Mouse (Mus musculus): ENCODE data around the gene Pttg1. TPM values are rescaled to one million over a fixed set of nuclear protein-coding genes. Genes with fewer than 3 reads are reported as not detected.

Pttg1 gene
- polyA plus RNA-seq, 1 experiment: 40.7 TPM

GRCm38 (mm10) chr11:43383581-43383980 lies 42.5 kb downstream of the Pttg1 start:
- TF ChIP-seq CTCF (IDR thresholded peaks at IDR 0.05; ENCODE audit: borderline replicate concordance, insufficient read depth, low read length) (no peak), POLR2A (IDR thresholded peaks at IDR 0.05; ENCODE audit: low read depth, low read length) (no peak)
- Histone ChIP-seq H3K4me3 (ENCODE audit: insufficient read depth, low read length) (no peak overlapping the region), H3K4me1 (ENCODE audit: control insufficient read depth, insufficient read depth, low read length) (no peaks in the 10 kb centered on the region), H3K27ac (ENCODE audit: insufficient read depth, low read length) (no peak overlapping the region)

GRCm38 (mm10) chr11:43380901-43381300 lies 45.1 kb downstream of the Pttg1 start:
- no peak for TF ChIP-seq CTCF (IDR thresholded peaks at IDR 0.05; ENCODE audit: borderline replicate concordance, insufficient read depth, low read length)
- TF ChIP-seq POLR2A (IDR thresholded peaks at IDR 0.05; ENCODE audit: low read depth, low read length): no peak
- H3K4me1 ChIP-seq (ENCODE audit: control insufficient read depth, insufficient read depth, low read length): no peaks in the 10 kb centered on the region
- no peak overlapping the region for H3K4me3 ChIP-seq (ENCODE audit: insufficient read depth, low read length)
- H3K27ac ChIP-seq (ENCODE audit: insufficient read depth, low read length): no peak overlapping the region

GRCm38 (mm10) chr11:43379911-43380485 lies 46.1 kb downstream of the Pttg1 start:
- H3K4me3 ChIP-seq (ENCODE audit: insufficient read depth, low read length): no peak overlapping the region
- H3K4me1 ChIP-seq (ENCODE audit: control insufficient read depth, insufficient read depth, low read length): no peaks in the 10 kb centered on the region
- no peak overlapping the region for H3K27ac ChIP-seq (ENCODE audit: insufficient read depth, low read length)
- TF ChIP-seq POLR2A (IDR thresholded peaks at IDR 0.05; ENCODE audit: low read depth, low read length): no peak
- no peak for TF ChIP-seq CTCF (IDR thresholded peaks at IDR 0.05; ENCODE audit: borderline replicate concordance, insufficient read depth, low read length)

GRCm38 (mm10) chr11:43379488-43379887 lies 46.6 kb downstream of the Pttg1 start:
- Histone ChIP-seq H3K4me1 (ENCODE audit: control insufficient read depth, insufficient read depth, low read length) (no peaks in the 10 kb centered on the region), H3K4me3 (ENCODE audit: insufficient read depth, low read length) (no peak overlapping the region), H3K27ac (ENCODE audit: insufficient read depth, low read length) (no peak overlapping the region)
- TF ChIP-seq POLR2A (IDR thresholded peaks at IDR 0.05; ENCODE audit: low read depth, low read length): no peak
- no peak for TF ChIP-seq CTCF (IDR thresholded peaks at IDR 0.05; ENCODE audit: borderline replicate concordance, insufficient read depth, low read length)

GRCm38 (mm10) chr11:43377083-43377850 lies 48.8 kb downstream of the Pttg1 start:
- H3K4me1 ChIP-seq (ENCODE audit: control insufficient read depth, insufficient read depth, low read length): no peaks in the 10 kb centered on the region
- no peak for TF ChIP-seq POLR2A (IDR thresholded peaks at IDR 0.05; ENCODE audit: low read depth, low read length)
- TF ChIP-seq CTCF (IDR thresholded peaks at IDR 0.05; ENCODE audit: borderline replicate concordance, insufficient read depth, low read length): no peak
- no peak overlapping the region; the same call in 1 of the 2 replicates for H3K27ac ChIP-seq (ENCODE audit: insufficient read depth, low read length)
- H3K4me3 ChIP-seq (ENCODE audit: insufficient read depth, low read length): no peak overlapping the region

- H3K27ac ChIP-seq (ENCODE audit: insufficient read depth, low read length): no peak overlapping the region
- no peak overlapping the region for H3K4me3 ChIP-seq (ENCODE audit: insufficient read depth, low read length)
- no peak for TF ChIP-seq CTCF (IDR thresholded peaks at IDR 0.05; ENCODE audit: borderline replicate concordance, insufficient read depth, low read length)
- no peaks in the 10 kb centered on the region for H3K4me1 ChIP-seq (ENCODE audit: control insufficient read depth, insufficient read depth, low read length)
Observed at GRCm38 (mm10) chr11:43376598-43376997, 49.5 kb downstream of the Pttg1 start.

GRCm38 (mm10) chr11:43374956-43375355 lies 51.1 kb downstream of the Pttg1 start:
- Histone ChIP-seq H3K4me1 (ENCODE audit: control insufficient read depth, insufficient read depth, low read length) (no peaks in the 10 kb centered on the region), H3K27ac (ENCODE audit: insufficient read depth, low read length) (no peak overlapping the region), H3K4me3 (ENCODE audit: insufficient read depth, low read length) (no peak overlapping the region)
- TF ChIP-seq CTCF (IDR thresholded peaks at IDR 0.05; ENCODE audit: borderline replicate concordance, insufficient read depth, low read length) (no peak), POLR2A (IDR thresholded peaks at IDR 0.05; ENCODE audit: low read depth, low read length) (no peak)

- Histone ChIP-seq H3K4me3 (ENCODE audit: insufficient read depth, low read length) (no peak overlapping the region), H3K4me1 (ENCODE audit: control insufficient read depth, insufficient read depth, low read length) (no peaks in the 10 kb centered on the region), H3K27ac (ENCODE audit: insufficient read depth, low read length) (peak overlapping the region; percentile 5; the same call in 1 of the 2 replicates)
- TF ChIP-seq POLR2A (IDR thresholded peaks at IDR 0.05; ENCODE audit: low read depth, low read length): no peak
Observed at GRCm38 (mm10) chr11:43373367-43373766, 52.7 kb downstream of the Pttg1 start.

- Histone ChIP-seq H3K27ac (ENCODE audit: insufficient read depth, low read length) (no peak overlapping the region), H3K4me1 (ENCODE audit: control insufficient read depth, insufficient read depth, low read length) (no peaks in the 10 kb centered on the region), H3K4me3 (ENCODE audit: insufficient read depth, low read length) (no peak overlapping the region)
- TF ChIP-seq POLR2A (IDR thresholded peaks at IDR 0.05; ENCODE audit: low read depth, low read length) (no peak), CTCF (IDR thresholded peaks at IDR 0.05; ENCODE audit: borderline replicate concordance, insufficient read depth, low read length) (no peak)
Observed at GRCm38 (mm10) chr11:43371807-43372206, 54.2 kb downstream of the Pttg1 start.

Other genes starting within 250 kb of the Pttg1 start
- gene Slu7, start 7.5 kb upstream of the Pttg1 start, polyA plus RNA-seq (2011; ENCODE audit: insufficient read length, low read depth, missing spikeins): 34.7 and 42.0 TPM in 2 replicates
- 4.0 and 5.9 TPM in 2 replicates for gene C1qtnf2, start 48.0 kb upstream of the Pttg1 start, polyA plus RNA-seq (2011; ENCODE audit: insufficient read length, low read depth, missing spikeins)
- 0.26 and 0.43 TPM in 2 replicates for gene Ccnjl, start 102.5 kb upstream of the Pttg1 start, polyA plus RNA-seq (2011; ENCODE audit: insufficient read length, low read depth, missing spikeins)
- gene 4933415A04Rik, start 160.8 kb upstream of the Pttg1 start, polyA plus RNA-seq (2011; ENCODE audit: insufficient read length, low read depth, missing spikeins): not detected in 2 replicates
- gene Fabp6, start 175.3 kb upstream of the Pttg1 start, polyA plus RNA-seq (2011; ENCODE audit: insufficient read length, low read depth, missing spikeins): not detected in 2 replicates

All from embryonic fibroblast, embryonic 13.5 days (primary cell).